Mouse (Mus musculus) hindbrain, embryonic 11.5 days (tissue): ENCODE data around the gene Ube2b. TPM values are rescaled to one million over a fixed set of nuclear protein-coding genes. Genes with fewer than 3 reads are reported as not detected.
A peak's percentile ranks its signal among the peaks of the same experiment; 100 is the strongest.

Experiments used
- ATAC-seq: fragments of 200-750 bp; cut with Nextera tagmentation; 2 replicates; pipeline ENCODE4 v1.8.0; 2017; ENCODE audit warnings: mild to moderate bottlenecking, moderate TSS enrichment, moderate library complexity; ENCODE audit not compliant: low FRiP score
- DNase-seq: peaks from one replicate; pipeline ENCODE4 v3.0.0-alpha.2; 2015; ENCODE audit warnings: low spot score
- H3K27ac ChIP-seq: fragments of 300-500 bp; sonication (generic); 2 replicates; pipeline ENCODE4 v1.5.1; 2014; ENCODE audit warnings: mild to moderate bottlenecking, low read depth, low read length
- H3K27me3 ChIP-seq: fragments of 300-500 bp; sonication (generic); 2 replicates; pipeline ENCODE4 v1.6.1; 2014; ENCODE audit warnings: mild to moderate bottlenecking, low read length, moderate library complexity, mixed read lengths; ENCODE audit not compliant: control insufficient read depth, insufficient read depth
- H3K36me3 ChIP-seq: fragments of 300-500 bp; sonication (generic); 2 replicates; pipeline ENCODE4 v1.6.1; 2014; ENCODE audit warnings: mild to moderate bottlenecking, low read length, moderate library complexity, mixed read lengths; ENCODE audit not compliant: control insufficient read depth, insufficient read depth
- H3K4me1 ChIP-seq: fragments of 300-500 bp; sonication (generic); replicated peaks from 2 replicates; pipeline ENCODE4 v1.6.1; 2014; ENCODE audit warnings: low read length, mixed read lengths; ENCODE audit not compliant: control insufficient read depth, insufficient read depth
- H3K4me2 ChIP-seq: fragments of 300-500 bp; sonication (generic); replicated peaks from 2 replicates; pipeline ENCODE4 v1.6.1; 2014; ENCODE audit warnings: mild to moderate bottlenecking, low read depth, low read length
- H3K4me3 ChIP-seq: fragments of 300-500 bp; sonication (generic); 2 replicates; pipeline ENCODE4 v1.5.1; 2014; ENCODE audit warnings: low read depth, low read length
- H3K9ac ChIP-seq: fragments of 300-500 bp; sonication (generic); 2 replicates; pipeline ENCODE4 v1.6.1; 2014; ENCODE audit warnings: low read depth, low read length
- H3K9me3 ChIP-seq: fragments of 300-500 bp; sonication (generic); 2 replicates; pipeline ENCODE4 v1.6.1; 2016; ENCODE audit warnings: low read length; ENCODE audit not compliant: control insufficient read depth
- whole genome bisulfite sequencing: fragments of 180-500 bp; shearing (Covaris S2); extraction: QIAGEN DNeasy Blood & Tissue Kit; methylation state at CpG from one replicate; pipeline ENCODE4 v1.1.7; 2014; 5-methylcytosine and 5-hydroxymethylcytosine counted together
- polyA plus RNA-seq: library from polyadenylated mRNA; unstranded; fragments of >200 nt; fragmentation: Nextera tagmentation; extraction: Ambion mirVana; gene quantifications from 2 replicates; pipeline ENCODE4 v1.2.1, GENCODE M21; 2014

Gene Ube2b
- 193 and 205 TPM in 2 replicates for polyA plus RNA-seq

DNA sequence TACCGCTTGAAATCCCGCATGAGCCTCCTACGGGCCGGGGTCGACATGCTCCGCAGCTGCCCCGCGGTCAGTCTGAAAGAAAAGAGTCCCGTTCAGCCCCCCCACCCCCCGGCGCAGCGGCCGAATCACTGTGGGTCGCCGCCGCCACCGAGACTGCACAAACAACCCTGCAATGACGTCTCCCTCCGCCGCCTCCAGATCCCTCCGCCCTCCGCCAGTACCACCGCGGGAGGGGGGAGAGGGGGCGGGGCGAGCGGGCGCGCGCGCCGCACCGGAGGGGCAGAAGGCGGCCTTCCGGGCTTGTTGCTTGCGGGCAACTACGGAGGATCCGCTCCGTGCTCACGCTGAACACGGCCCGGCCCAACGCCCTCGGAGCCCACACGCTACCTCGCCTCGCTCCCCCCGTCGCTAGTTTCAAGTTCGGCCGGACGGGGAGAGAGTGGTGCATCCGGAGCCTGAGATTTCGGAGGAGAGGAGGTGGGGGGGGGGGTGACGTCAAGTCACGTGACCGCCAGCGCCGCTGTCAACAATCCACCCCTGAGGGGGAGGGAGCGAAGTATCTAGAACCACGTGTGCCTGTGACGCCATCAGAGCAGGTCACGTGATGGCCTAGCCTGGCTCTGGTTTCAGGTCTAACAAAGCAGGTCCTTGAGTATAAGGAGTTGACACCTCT lies at the start of gene Ube2b:
Ube2b (minus strand) TSS at position 473 of the 673 bp plus-strand sequence.
- H3K4me2 ChIP-seq = peak within 1 kb of the TSS; percentile 78
- DNase-seq (peak; percentile 97), ATAC-seq (peak; percentile 82)
- H3K9me3 ChIP-seq = no peaks in the 10 kb centered on the region
- H3K36me3 ChIP-seq = 0 out of 2 replicates have a peak, but pooled peaks cover 10% of the 10 kb centered on the region
- 0 out of 2 replicates have a peak, but pooled peaks cover 3% of the 10 kb centered on the region for H3K4me1 ChIP-seq
- peak within 1 kb of the TSS; percentile 96 for H3K9ac ChIP-seq
- H3K27ac ChIP-seq = peak within 1 kb of the TSS; percentile 93
- peak within 1 kb of the TSS; percentile 99 for H3K4me3 ChIP-seq
- H3K27me3 ChIP-seq = no peaks in the 10 kb centered on the region
- 0% methylated on average over 43 of the region's 63 CpGs for WGBS

DNA sequence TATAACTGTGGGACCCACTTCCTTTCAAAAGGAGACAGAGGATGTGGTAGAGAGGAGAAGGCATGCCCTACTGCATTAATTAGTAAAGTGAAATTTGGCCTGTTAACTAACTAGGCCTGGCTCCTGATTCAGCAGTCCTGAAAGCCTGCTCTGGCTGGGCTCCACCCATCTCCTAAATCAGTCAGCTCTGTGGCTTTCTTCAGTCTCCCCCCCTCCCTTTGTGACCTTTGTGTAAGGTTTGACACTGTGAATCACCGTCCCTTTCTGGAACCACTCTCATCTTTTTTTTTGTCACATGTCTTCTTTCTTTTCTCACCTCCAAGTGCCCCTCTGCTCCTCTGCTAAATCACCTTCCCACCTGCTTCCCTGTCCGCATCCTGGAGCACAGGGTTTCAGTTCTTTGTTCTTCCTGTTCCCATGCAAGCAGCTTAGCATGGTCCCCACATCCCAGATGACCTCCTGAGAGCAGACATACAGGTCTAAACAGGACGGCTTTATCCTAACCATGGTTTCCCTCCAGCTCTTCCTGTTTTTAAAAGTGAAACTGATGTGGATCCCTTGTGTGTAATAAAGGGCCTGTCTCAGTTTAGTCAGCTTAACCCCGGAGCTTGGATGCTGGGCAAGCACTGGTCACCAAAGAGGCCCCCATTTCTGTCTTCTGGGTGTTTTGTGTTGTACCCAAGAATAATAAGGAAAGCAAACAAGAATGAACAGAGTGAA lies 46.0 kb upstream of the Ube2b start:
- Histone ChIP-seq H3K9ac (no peak overlapping the region), H3K4me2 (no peak overlapping the region)
- 53% methylated on average over 4 of the region's 4 CpGs for WGBS

DNA sequence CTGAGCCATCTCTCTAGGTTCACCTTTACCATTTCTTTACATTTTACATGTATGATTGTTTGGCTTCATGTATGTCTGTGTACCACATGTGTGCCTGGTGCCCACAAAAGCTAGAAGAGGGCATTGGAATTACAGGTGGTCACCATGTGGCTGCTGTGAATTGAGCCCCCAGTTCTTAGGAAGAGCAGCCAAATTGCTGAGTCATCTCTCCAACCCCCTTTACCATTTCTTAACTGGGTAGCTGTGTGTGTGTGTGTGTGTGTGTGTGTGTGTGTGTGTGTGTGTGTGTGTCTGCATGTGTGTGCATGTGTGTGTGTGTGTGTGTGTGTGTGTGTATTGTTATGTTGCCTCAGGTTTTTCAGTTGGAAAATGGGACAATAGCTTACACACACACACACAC lies 43.6 kb upstream of the Ube2b start:
- H3K4me3 ChIP-seq = no peak overlapping the region
- no peak overlapping the region for H3K27ac ChIP-seq
- no peak for ATAC-seq
- no peaks in the 10 kb centered on the region for H3K27me3 ChIP-seq
- H3K4me2 ChIP-seq = no peak overlapping the region
- H3K9me3 ChIP-seq = no peaks in the 10 kb centered on the region
- H3K9ac ChIP-seq = no peak overlapping the region
- no peaks in the 10 kb centered on the region for H3K4me1 ChIP-seq
- no peak for DNase-seq
- H3K36me3 ChIP-seq = no peaks in the 10 kb centered on the region

More for the DNA sequence above, 46.0 kb upstream of the Ube2b start:
- H3K27ac ChIP-seq = no peak overlapping the region
- H3K9me3 ChIP-seq = no peaks in the 10 kb centered on the region
- H3K27me3 ChIP-seq = no peaks in the 10 kb centered on the region
- ATAC-seq = no peak
- DNase-seq = no peak
- no peaks in the 10 kb centered on the region for H3K36me3 ChIP-seq
- no peak overlapping the region for H3K4me3 ChIP-seq
- H3K4me1 ChIP-seq = no peaks in the 10 kb centered on the region

DNA sequence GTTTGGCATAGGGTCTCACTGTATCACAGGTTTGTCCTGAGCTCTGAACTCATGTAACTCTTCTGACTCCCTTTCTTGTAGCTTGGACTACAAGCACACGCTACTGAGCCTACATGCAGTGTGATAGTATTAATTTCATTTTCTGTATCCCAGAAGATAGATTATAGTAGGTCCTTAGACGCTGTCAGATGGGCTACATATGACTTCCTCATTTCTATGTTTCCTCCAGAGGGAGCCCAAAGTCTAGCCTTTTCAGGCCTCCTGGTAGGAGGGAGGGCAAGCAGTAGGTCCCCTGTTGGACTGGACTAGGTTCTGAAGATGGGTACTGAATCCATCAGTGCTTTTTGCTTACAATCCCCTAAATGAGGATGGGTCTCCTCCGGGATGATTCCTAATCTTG lies 42.7 kb upstream of the Ube2b start:
- Histone ChIP-seq H3K9ac (no peak overlapping the region), H3K27me3 (no peaks in the 10 kb centered on the region), H3K9me3 (no peaks in the 10 kb centered on the region), H3K27ac (no peak overlapping the region), H3K4me2 (no peak overlapping the region), H3K4me1 (no peaks in the 10 kb centered on the region), H3K36me3 (no peaks in the 10 kb centered on the region), H3K4me3 (no peak overlapping the region)
- ATAC-seq = no peak
- 88% methylated on average over 3 of the region's 3 CpGs for WGBS
- DNase-seq = no peak

DNA sequence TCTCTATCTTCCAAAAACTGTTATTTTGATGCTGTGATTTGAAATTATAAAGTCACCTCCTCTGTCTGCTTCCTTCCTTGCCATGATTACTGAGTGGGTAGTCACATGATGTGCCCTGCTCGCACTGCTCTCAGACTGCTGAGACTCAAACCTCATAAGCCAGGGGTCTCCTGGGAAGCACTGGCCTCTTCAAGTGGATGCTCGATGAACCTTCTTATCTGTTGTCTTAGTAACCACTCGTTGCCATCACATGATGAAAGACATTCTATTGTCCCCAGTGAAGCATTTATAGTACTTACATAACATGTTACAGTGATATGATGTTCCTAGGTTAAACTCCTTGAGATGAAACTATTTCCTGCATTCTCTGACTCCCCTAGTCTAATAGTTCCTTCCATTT lies 37.1 kb upstream of the Ube2b start:
- Histone ChIP-seq H3K4me2 (no peak overlapping the region), H3K9ac (no peak overlapping the region), H3K4me3 (no peak overlapping the region), H3K27ac (no peak overlapping the region), H3K9me3 (no peaks in the 10 kb centered on the region), H3K36me3 (no peaks in the 10 kb centered on the region), H3K4me1 (no peaks in the 10 kb centered on the region), H3K27me3 (no peaks in the 10 kb centered on the region)
- DNase-seq (no peak), ATAC-seq (no peak)
- WGBS = 63% methylated on average over 3 of the region's 3 CpGs

DNA sequence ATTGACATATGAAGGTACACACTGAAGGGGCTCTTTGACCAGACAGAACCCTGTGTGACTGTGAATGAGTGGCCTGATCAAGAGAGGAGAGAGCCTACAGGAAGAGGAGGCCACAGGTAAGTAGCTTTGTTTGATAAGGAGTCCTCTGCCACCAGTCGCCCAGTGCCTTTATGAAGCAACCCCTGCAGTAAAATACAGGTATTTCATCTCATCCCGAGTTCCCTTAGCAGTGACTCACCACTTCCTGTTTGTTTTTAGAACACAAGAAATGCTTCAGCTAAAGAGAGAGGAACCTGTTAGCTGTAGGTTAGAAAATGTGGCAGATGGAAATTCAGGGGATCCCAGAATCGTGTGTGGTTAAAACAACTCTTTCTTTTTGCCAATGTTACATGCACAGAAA lies 35.3 kb upstream of the Ube2b start:
- Histone ChIP-seq H3K36me3 (no peaks in the 10 kb centered on the region), H3K9ac (no peak overlapping the region), H3K4me1 (no peaks in the 10 kb centered on the region), H3K27ac (no peak overlapping the region), H3K4me2 (no peak overlapping the region), H3K9me3 (no peaks in the 10 kb centered on the region), H3K4me3 (no peak overlapping the region), H3K27me3 (no peaks in the 10 kb centered on the region)
- WGBS = 80% methylated on average over 3 of the region's 3 CpGs
- ATAC-seq (no peak), DNase-seq (no peak)

DNA sequence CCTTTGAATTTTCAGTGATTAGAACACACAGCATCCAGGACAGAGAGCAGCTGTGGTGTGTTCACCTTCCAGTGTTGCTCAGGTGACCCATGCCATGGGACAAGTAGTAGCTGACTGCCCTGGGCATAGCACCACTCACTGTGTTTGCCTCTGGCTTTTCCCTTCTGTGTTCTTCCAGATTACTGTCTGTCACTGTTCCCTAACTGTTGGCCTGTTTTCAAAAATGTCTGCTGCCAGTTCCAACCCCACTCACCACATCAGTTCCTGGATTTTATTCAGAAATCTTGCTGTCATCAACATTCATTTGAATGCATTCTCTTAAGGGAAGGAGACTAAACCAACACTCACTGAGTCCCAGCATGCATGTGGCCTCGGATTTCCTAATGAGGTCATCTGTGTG lies 33.4 kb upstream of the Ube2b start:
- no peak overlapping the region for H3K9ac ChIP-seq
- H3K4me1 ChIP-seq = no peaks in the 10 kb centered on the region
- WGBS = 88% methylated on average over 1 of the region's 1 CpGs
- H3K27me3 ChIP-seq = no peaks in the 10 kb centered on the region
- no peak overlapping the region for H3K4me2 ChIP-seq
- no peak overlapping the region for H3K27ac ChIP-seq
- no peaks in the 10 kb centered on the region for H3K36me3 ChIP-seq
- H3K4me3 ChIP-seq = no peak overlapping the region
- ATAC-seq = no peak
- DNase-seq = no peak
- no peaks in the 10 kb centered on the region for H3K9me3 ChIP-seq

DNA sequence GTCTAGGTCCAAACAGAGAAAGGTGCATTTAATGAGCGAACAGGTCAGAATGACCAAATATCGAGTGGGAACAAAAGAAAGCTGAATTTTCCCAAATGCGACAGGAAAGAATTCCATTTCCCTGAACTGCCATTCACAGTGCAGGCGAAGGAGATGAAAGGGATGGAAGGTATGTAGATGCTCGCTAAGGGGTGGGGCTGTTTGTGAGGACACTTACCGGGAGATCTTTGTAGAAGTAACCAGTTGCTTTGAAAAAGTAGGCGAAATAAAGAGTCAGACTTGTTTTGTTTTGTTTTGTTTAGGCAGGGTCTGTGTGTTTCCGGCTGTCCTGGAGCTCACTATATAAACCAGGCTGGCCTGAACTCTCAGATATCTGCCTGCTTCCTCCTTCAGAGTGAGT lies 31.8 kb upstream of the Ube2b start:
- no peaks in the 10 kb centered on the region for H3K4me1 ChIP-seq
- H3K27me3 ChIP-seq = no peaks in the 10 kb centered on the region
- DNase-seq = no peak
- no peaks in the 10 kb centered on the region for H3K36me3 ChIP-seq
- H3K27ac ChIP-seq = no peak overlapping the region
- no peak overlapping the region for H3K9ac ChIP-seq
- WGBS = 73% methylated on average over 8 of the region's 8 CpGs
- H3K4me2 ChIP-seq = no peak overlapping the region
- no peaks in the 10 kb centered on the region for H3K9me3 ChIP-seq
- no peak overlapping the region for H3K4me3 ChIP-seq
- ATAC-seq = no peak

DNA sequence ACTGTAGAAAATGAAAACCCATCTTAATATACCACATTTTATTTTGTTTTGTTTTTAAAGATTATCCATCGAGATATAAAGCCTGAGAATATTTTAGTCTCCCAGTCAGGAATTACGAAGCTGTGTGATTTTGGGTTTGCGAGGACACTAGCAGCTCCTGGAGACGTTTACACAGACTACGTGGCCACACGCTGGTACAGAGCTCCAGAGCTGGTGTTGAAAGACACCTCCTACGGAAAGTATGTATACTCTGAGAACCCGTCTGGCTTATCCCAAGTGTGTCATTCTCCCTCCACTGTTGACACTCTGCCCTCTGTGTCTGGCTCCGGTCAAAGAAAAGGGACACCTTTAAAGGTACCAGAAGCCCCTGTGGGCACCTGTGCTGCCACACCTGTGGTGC lies 17.7 kb upstream of the Ube2b start:
- H3K36me3 ChIP-seq = no peaks in the 10 kb centered on the region
- no peak overlapping the region for H3K4me3 ChIP-seq
- H3K4me1 ChIP-seq = no peaks in the 10 kb centered on the region
- DNase-seq (no peak), ATAC-seq (no peak)
- no peak overlapping the region for H3K9ac ChIP-seq
- H3K4me2 ChIP-seq = no peak overlapping the region
- H3K9me3 ChIP-seq = no peaks in the 10 kb centered on the region
- 83% methylated on average over 9 of the region's 9 CpGs for WGBS
- H3K27ac ChIP-seq = no peak overlapping the region
- H3K27me3 ChIP-seq = no peaks in the 10 kb centered on the region
